Mouse (Mus musculus): ENCODE results near the gene Dbi.

Dbi gene

GRCm38 (mm10) chr1:120121930-120122530 lies 1.2 kb upstream of the Dbi start:
- DNase-seq (ENCODE audit: low spot score in 2 of 2), result no peak

DNA sequence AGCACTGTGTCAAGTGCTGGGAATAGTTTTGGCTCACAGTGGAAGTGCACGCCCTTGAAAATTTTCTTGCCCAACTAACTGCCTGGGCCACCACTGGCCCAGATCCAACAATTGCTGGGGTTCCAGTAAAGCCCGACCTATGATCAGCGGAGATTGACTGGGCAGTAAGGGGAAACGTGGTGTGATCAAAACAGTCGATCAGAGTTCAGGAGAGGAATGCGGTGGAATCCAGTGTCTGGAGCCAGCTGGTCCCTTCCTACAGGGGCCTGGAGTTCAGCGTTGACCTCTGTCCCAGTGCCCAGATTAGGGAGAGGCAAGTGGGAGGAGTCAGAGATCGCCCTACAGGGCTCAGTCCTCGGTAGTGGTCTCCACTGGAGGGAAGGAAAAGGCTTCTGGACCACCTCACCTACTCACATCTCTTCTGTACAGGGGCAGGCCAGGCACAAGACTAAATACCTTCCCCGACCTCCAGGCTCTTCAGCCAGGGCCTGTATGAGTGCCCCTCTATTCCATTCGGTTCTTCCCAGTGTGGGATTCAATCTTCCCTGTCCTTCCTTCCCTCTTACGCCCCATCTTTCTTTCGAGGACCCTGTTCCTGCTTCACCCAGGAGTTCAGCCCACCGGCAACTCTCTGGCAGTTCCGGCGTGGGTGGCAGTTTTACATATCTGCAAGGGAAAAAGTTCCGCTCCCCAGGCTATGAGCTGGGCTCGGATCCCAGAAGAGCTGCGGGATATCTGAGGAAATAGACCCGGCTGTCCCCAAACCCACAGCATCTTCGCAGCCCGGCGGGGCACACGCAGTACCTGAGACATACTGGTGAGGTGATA lies 523 bp downstream of the Dbi start:
- DNase-seq (ENCODE audit: low spot score in 2 of 2), result no peak

DNA sequence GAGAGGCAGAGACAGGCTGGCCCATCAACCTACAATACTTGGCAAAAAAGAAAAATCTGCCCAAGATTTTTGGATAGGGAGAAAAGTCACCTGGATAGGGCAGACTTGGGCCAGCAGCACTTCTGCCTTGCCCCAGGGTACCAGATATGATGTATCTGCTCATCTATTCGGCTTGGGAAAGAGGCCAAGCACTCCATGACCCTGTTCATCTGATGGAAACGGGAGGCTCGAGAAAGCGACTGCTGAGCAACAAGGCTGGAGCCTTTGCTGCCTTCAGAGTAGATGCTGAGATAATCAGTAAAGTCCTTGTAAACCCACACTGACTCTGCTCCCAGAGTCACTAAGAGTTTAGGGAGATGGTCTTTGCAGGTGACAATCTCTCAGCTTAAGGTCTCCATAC lies 1.5 kb downstream of the Dbi start:
- DNase-seq (ENCODE audit: low spot score in 2 of 2), result no peak

- DNase-seq (ENCODE audit: low spot score in 2 of 2), result no peak
Observed at GRCm38 (mm10) chr1:120118854-120119253, 2.0 kb downstream of the Dbi start.

DNA sequence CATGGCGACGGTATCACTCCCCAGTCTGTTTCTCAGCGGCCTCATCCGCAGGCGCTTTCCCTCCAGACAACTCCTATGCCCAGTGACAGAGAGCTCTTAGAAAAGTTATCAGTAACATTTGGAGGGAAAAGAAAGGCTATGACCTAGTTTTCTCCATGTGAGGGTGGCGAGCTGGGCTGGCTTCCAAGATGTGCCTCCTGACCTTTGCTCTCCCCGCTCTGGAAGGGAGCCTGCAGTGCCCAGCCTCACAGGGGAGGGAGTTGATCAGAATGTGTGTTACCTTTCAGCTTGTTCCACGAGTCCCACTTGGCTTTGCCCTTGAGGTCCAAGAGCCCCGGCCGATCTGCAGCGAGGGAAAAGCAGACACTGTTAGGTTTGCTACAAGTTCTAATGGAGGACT lies 4.8 kb downstream of the Dbi start:
- no peak for DNase-seq (ENCODE audit: low spot score in 2 of 2)

- DNase-seq (ENCODE audit: low spot score in 2 of 2), result peak; percentile 80 to 88
Observed at GRCm38 (mm10) chr1:120115671-120116081, 5.2 kb downstream of the Dbi start.

DNA sequence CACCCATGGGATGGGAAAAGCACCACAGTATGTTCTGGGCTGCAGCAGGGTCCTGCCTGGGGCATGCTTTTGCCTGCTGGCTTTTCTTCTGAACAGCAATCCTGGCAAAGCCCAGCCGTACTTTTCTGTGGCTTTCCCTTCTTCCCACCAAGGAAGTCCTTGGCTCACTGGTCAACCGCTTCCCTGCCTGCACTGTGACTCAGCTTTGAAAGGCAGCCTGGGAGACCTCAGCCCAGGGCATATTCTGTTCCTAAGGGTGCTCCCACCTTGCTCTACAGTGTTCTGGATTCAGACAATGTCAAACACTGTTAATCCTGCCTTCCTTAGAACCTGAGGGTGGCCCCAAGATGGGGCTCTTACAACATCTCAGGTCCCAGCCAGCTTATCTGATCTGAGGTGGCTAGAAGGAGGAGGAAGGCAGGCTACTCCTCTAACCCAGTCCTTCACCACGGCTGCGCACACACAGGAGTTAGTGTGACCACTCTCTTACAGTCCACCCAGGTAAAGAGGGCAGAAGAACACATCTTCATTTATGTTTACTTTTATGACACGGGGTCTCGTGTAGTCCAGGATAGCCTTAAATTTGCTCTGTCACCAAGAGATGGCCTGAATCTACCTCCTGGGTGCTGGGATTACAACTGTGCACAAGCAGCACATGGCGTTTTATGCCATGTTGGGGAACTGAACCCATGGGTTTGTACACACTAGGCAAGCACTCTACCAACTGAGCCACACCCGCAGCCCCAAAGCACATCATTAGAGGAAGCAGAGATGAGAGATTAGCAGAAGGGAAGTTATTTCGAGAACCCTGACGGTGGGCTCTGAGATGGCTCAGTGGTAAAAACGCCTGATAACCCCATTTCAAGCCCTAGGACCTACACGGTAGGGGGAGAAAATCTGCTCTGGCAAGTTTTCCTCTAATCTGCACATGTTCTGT lies 8.4 kb downstream of the Dbi start:
- no peak for DNase-seq (ENCODE audit: low spot score in 2 of 2)

- DNase-seq (ENCODE audit: low spot score in 2 of 2), result no peak
Observed at GRCm38 (mm10) chr1:120111766-120112165, 9.1 kb downstream of the Dbi start.

DNA sequence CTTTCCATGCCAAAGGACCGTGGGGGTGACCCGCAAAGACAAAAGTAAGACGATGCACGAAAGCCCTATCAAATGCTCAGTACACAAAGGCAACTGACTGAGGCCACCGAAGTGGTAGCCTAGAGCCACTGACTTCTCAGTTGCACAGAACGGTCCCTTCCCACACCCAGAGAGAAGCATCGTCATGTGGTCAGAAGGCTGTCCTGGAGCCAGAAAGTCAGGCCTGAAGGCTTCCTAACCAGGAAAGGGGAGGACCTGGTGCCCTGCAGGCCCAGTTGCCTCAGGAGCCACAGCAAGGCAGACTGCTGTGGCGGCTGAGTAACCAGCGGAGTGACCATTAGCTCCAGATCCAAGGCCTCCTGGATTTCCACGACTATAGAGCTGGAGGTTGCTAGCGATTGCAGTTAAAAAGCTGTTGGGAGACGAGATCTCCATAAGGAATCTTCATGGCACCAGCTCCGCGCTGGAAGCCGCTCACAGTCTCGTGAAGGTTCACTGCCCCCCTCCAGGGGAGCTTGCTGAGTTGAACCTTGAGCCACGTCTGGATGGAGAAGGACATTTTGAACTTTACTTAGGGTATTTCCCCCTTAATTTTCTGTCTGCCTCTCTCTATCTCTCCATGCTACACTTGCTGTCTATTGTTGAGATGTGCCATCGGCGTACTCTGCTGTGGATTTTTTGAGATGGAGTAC lies 11.0 kb downstream of the Dbi start:
- no peak for DNase-seq (ENCODE audit: low spot score in 2 of 2)

- DNase-seq (ENCODE audit: low spot score in 2 of 2), result no peak
Observed at GRCm38 (mm10) chr1:120105556-120105959, 15.3 kb downstream of the Dbi start.

- DNase-seq (ENCODE audit: low spot score in 2 of 2), result no peak
Observed at GRCm38 (mm10) chr1:120101227-120101609, 19.7 kb downstream of the Dbi start.

DNA sequence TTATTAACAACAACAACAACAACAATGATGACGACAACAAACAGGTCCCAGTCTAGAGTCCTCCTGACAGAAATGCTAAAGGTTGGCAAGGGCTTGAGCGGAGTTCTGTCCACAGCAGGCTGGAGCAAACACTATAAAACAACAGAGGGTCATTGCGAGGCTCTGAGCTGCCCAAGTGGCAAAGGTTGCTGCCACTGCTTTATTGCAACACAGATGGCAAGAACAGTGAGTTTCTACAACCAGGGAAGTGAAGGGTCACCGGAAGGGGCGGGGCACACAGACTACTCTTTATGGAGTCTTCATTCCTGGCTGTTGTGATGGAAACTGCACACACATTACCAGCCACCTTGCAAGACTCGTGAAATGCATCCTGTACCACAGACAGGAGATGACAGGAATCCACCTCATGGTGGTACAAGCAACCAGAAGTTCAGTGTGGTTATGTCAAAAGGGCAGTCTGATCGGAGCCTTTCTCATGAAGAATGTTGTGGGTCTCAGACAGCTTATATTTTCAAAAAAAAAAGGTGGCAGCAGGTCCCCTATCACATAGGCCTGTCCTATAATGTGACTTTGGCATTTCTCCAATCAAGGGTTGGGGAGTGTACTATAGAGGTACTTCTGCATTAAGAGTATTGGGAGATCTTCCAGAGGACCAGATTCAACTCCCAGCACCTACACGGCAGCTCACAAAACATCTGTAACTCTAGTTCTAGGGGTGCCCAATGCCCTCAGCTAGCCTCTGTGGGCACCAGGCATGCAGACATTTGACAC lies 20.2 kb downstream of the Dbi start:
- no peak for DNase-seq (ENCODE audit: low spot score in 2 of 2)

- no peak for DNase-seq (ENCODE audit: low spot score in 2 of 2)
Observed at GRCm38 (mm10) chr1:120099483-120099882, 21.4 kb downstream of the Dbi start.

GRCm38 (mm10) chr1:120098327-120098726 lies 22.6 kb downstream of the Dbi start:
- DNase-seq (ENCODE audit: low spot score in 2 of 2), result peak in 1 of 2 experiments; percentile 85

DNA sequence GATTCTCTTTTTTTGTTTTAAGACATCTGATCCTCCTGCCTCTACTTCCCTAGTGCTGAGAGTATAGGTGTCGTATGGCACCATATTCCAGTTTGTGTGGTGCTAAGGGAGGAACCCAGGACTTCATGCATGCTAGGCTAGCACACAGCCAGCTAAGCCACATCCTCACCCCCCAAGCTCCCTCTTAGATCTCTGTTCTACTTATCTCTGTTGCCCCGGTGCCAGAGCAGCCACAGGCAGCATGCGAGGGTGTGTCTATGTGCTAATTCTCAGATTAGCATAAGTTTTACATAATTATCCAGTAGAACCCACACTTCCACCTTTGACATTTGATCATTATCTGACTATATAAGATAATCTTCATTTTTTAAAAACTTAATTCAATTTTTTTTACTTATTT lies 26.0 kb downstream of the Dbi start:
- no peak for DNase-seq (ENCODE audit: low spot score in 2 of 2)

DNA sequence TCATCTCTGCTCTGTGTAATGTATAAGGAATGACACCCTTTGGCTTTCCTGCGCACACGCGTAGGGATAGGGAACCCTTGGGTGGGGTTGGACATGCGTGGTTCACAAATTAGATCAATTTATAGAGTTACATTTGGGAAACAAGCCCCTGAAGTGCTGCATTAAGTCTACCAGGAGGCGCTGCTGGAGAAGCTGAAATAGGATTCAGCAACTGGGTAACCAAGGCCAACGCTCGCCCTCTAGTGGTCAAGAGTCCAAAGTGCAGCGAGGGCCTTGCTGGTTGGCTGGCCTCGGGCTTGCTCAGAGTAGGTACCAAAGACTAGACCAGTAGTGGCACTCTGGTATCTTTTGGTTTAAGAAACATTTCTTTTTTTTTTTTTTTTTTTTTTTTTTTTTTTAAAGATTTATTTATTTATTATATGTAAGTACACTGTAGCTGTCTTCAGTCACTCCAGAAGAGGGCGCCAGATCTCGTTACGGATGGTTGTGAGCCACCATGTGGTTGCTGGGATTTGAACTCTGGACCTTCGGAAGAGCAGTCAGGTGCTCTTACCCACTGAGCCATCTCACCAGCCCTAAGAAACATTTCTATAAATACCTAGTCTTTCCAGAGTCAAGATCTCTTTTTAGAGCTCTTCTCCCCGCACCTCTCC lies 27.3 kb downstream of the Dbi start:
- peak; percentile 49 to 92 for DNase-seq (ENCODE audit: low spot score in 2 of 2)

DNA sequence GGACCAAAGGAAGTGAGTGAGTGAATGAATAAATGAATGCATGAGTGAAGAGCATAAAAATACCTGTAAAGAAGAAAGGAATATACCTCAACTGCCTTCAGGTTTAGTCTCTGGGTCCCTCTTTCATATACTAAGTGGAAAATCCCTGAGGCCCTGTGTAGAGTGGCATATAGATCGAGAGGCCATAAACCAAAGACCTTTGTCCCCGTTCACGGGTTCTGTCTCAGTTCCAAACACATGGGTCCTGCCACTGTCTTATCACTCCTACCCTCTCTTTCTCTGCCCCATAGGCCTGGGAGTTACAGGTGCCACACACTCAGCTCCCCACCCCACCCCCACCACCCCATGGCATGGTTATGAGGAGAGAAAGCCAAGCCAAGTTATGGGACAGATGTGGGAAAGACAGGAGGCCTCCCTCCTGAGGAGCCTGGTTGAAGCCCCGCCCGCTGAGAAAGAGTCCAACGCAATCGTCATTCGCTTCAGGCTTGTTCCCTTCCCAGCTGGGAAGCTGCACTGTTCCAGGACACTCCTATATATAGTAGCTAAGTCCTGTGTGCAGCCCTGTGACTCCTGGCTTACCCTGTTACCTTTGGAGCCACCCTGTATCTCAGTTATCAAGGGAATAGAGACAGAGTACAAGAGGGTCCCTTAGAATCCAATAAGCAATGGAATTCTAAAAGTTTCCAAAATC lies 29.9 kb downstream of the Dbi start:
- no peak for DNase-seq (ENCODE audit: low spot score in 2 of 2)

GRCm38 (mm10) chr1:120089180-120089579 lies 31.7 kb downstream of the Dbi start:
- DNase-seq (ENCODE audit: low spot score in 2 of 2), result no peak

GRCm38 (mm10) chr1:120086644-120087043 lies 34.2 kb downstream of the Dbi start:
- no peak for DNase-seq (ENCODE audit: low spot score in 2 of 2)

- DNase-seq (ENCODE audit: low spot score in 2 of 2), result no peak
Observed at GRCm38 (mm10) chr1:120085696-120086095, 35.2 kb downstream of the Dbi start.

Measured in left cerebral cortex, adult 9 months (tissue).